Mouse (Mus musculus) liver, embryonic 12.5 days (tissue): ENCODE measurements around the gene Smim5. TPM values are rescaled to one million over a fixed set of nuclear protein-coding genes. Genes with fewer than 3 reads are reported as not detected.

Experiments
- ATAC-seq: fragments of 200-750 bp; cut with Nextera tagmentation; 2 replicates; pipeline ENCODE4 v1.8.0; 2017; ENCODE audit warnings: moderate number of reproducible peaks, mild to moderate bottlenecking, moderate library complexity
- H3K27ac ChIP-seq: fragments of 300-500 bp; sonication (generic); 2 replicates; pipeline ENCODE4 v1.5.1; 2016; ENCODE audit warnings: mild to moderate bottlenecking
- H3K27me3 ChIP-seq: fragments of 300-500 bp; sonication (generic); replicated peaks from 2 replicates; pipeline ENCODE4 v1.6.1; 2016; ENCODE audit warnings: mild to moderate bottlenecking, moderate library complexity
- H3K36me3 ChIP-seq: fragments of 300-500 bp; sonication (generic); 2 replicates; pipeline ENCODE4 v1.6.1; 2016; ENCODE audit warnings: mild to moderate bottlenecking, moderate library complexity
- H3K4me1 ChIP-seq: fragments of 300-500 bp; sonication (generic); 2 replicates; pipeline ENCODE4 v1.6.1; 2016
- H3K4me2 ChIP-seq: fragments of 300-500 bp; sonication (generic); 2 replicates; pipeline ENCODE4 v1.6.1; 2016; ENCODE audit warnings: mild to moderate bottlenecking, moderate library complexity
- H3K4me3 ChIP-seq: fragments of 300-500 bp; sonication (generic); 2 replicates; pipeline ENCODE4 v1.5.1; 2016; ENCODE audit warnings: mild to moderate bottlenecking, moderate library complexity
- H3K9ac ChIP-seq: fragments of 300-500 bp; sonication (generic); 2 replicates; pipeline ENCODE4 v1.6.1; 2016; ENCODE audit warnings: mild to moderate bottlenecking, moderate library complexity
- H3K9me3 ChIP-seq: fragments of 300-500 bp; sonication (generic); replicated peaks from 2 replicates; pipeline ENCODE4 v1.6.1; 2016; ENCODE audit warnings: mild to moderate bottlenecking, moderate library complexity
- WGBS: fragments of 180-500 bp; shearing (Covaris S2); methylation state at CpG from one replicate; pipeline ENCODE4 v1.1.7; 2016; ENCODE audit not compliant: insufficient replicate concordance; 5-methylcytosine and 5-hydroxymethylcytosine counted together
- polyA plus RNA-seq: library from polyadenylated mRNA; unstranded; fragments of >200 nt; fragmentation: Nextera tagmentation; extraction: Ambion mirVana; gene quantifications from 2 replicates; pipeline ENCODE4 v1.2.1, GENCODE M21; 2016

Gene Smim5
- polyA plus RNA-seq, 1 experiment from 2014 or later, result 48.9 TPM

DNA sequence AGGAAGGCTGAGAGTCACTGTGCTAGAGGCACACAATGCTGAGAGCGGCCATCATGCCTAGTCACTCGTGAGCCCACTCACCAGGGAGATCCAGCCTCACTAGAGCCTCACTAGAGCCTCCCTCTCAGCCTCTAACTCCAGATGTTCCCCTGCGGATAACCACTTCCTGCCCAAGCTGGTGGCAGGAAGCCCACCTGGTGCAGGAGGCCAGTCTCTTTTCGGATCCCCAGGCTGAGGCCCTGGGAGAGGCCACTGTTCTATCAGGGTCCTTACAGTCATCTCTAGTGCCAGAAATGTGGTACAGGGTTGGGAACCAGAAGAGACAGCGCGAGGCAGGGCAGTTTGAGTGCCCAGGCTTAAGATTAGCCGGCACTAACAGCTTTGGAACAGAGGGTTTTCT is 1.3 kb upstream of the Smim5 start:
- ATAC-seq, result no peak
- H3K4me2 ChIP-seq, result peak overlapping the region; percentile 79
- H3K9me3 ChIP-seq, result no peaks in the 10 kb centered on the region
- no peak overlapping the region for H3K4me3 ChIP-seq
- peak overlapping the region; percentile 100 for H3K27ac ChIP-seq
- peaks cover 49% of the 10 kb centered on the region for H3K36me3 ChIP-seq
- H3K4me1 ChIP-seq, result peaks cover 59% of the 10 kb centered on the region
- peak overlapping the region; percentile 83 for H3K9ac ChIP-seq
- 50% methylated on average over 7 of the region's 7 CpGs for WGBS
- no peaks in the 10 kb centered on the region for H3K27me3 ChIP-seq

DNA sequence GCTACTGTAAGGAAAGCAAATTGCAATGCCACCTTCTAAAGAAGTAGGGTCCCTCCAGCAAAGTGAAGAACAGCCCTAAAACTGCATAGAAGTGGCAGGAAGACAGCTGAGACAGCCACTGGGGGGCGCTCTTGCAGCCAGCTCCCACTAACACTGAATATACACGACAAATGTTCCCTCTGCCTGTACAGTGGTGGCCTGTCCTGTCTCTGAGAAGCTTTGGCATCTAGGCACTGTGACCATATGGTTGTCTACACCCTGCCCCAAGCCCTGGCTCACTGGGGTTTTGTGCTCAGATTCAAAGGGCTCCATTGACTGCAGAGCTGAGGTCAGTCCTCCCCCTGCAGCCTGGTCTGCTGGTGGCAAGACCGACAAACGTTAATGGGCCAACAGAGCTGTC is 880 bp upstream of the Smim5 start:
- Histone ChIP-seq H3K36me3 (peaks cover 47% of the 10 kb centered on the region), H3K4me1 (peaks cover 63% of the 10 kb centered on the region), H3K27me3 (no peaks in the 10 kb centered on the region), H3K4me2 (peak overlapping the region; percentile 79), H3K4me3 (peak overlapping the region; percentile 69), H3K9me3 (no peaks in the 10 kb centered on the region), H3K9ac (peak overlapping the region; percentile 83), H3K27ac (peak overlapping the region; percentile 100)
- ATAC-seq, result 0 out of 2 replicates have a peak, but pooled peaks have one; percentile 2
- WGBS, result 11% methylated on average over 4 of the region's 4 CpGs

DNA sequence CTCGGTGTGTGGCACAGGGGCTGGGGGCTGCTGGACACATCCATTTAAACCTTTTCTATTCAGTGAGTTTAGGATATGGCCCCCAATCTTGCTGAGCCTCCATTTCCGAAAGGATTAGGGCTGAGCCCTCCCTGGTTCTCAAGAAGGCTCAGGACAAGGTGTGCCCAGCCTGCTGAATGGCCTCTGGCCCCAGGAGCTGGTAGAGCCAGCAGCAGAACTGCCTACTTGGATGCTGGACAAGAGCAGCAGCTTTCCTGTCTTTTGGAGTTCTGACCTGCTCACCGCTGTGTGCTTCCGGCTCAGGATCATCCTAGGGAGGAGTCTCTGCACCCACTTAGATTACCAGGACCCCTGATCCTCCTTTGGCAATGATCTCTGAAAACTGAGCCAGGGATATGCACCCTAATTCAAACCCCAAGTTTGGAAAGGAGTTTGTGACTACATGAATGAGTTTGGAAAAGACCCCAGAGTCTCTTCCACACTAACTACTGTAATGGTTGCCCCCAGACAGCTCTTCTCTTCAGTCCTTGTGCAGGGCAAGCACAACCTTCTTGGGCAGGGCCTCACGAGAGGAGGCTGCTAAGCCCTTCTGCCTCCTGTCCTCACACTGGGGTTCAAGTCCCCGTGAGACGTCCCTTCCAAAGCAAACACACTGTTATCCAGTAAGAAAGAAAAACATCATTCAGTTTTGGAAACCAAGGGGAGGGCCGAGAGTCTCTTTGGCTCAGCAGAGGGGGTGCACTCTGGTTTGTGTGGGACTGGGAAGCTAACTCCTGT is 983 bp downstream of the Smim5 start:
- no peaks in the 10 kb centered on the region for H3K9me3 ChIP-seq

GRCm38 (mm10) chr11:115901338-115902161 is 1.8 kb downstream of the Smim5 start:
- 21% methylated on average over 9 of the region's 9 CpGs for WGBS
- peak overlapping the region; percentile 100 for H3K27ac ChIP-seq

More for the DNA sequence above, 983 bp downstream of the Smim5 start:
- Histone ChIP-seq H3K27ac (peak overlapping the region; percentile 100), H3K4me1 (peaks cover 82% of the 10 kb centered on the region), H3K4me2 (peak overlapping the region; percentile 79), H3K4me3 (peak overlapping the region; percentile 69), H3K27me3 (no peaks in the 10 kb centered on the region), H3K9ac (peak overlapping the region; percentile 83), H3K36me3 (peaks cover 47% of the 10 kb centered on the region)
- 34% methylated on average over 8 of the region's 8 CpGs for WGBS
- ATAC-seq, result no peak

DNA sequence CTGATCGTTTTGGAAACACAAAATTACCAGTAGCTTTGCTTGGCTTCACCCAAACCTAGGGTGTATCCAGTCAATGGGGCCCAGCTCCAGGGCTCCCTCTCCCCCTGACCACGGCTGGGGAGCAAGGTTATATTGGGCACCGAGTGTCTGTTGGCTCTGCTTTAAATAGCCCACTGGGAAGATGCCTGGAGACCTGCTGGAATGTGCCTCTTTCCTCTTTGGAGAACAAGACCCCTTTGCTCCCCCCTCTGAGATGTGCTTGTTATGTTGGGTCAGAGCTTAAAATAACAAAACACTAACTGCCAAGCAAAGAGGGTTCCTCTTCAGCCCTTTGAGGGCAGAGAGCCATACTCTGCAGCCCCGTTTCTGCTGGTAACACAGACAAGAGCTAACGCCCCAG is 2.4 kb downstream of the Smim5 start:
- Histone ChIP-seq H3K9me3 (no peaks in the 10 kb centered on the region), H3K4me1 (peaks cover 96% of the 10 kb centered on the region), H3K27me3 (no peaks in the 10 kb centered on the region), H3K4me3 (peak overlapping the region; percentile 69), H3K9ac (peak overlapping the region; percentile 83), H3K36me3 (peaks cover 47% of the 10 kb centered on the region), H3K27ac (peak overlapping the region; percentile 100), H3K4me2 (peak overlapping the region; percentile 79)
- ATAC-seq, result no peak
- 20% methylated on average over 5 of the region's 5 CpGs for WGBS

More at GRCm38 (mm10) chr11:115901338-115902161, 1.8 kb downstream of the Smim5 start:
- no peaks in the 10 kb centered on the region for H3K27me3 ChIP-seq
- peak overlapping the region; percentile 83 for H3K9ac ChIP-seq
- no peaks in the 10 kb centered on the region for H3K9me3 ChIP-seq
- peak; percentile 67 for ATAC-seq
- H3K36me3 ChIP-seq, result peaks cover 47% of the 10 kb centered on the region
- H3K4me2 ChIP-seq, result peak overlapping the region; percentile 79
- peaks cover 90% of the 10 kb centered on the region for H3K4me1 ChIP-seq
- H3K4me3 ChIP-seq, result peak overlapping the region; percentile 69

DNA sequence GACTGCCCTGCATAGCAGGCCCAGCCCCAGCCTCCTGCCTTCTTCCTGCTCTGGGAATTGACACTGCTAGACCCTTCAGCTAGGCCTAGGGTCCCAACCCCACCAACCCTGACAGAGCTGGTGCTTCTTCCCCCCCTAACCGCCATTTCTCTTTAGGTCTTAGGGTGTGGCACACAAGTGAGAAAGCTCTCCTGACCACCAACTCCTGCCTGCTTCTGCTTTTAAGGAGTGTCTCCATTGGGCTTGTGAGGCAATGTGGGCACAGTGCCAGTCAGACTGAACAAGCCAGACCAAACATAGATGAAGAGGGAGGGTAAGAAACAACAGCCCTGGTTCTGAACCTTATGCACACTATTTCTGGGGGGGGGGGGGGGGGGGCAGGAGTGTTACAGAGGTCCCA is 3.1 kb downstream of the Smim5 start:
- H3K9ac ChIP-seq, result peak overlapping the region; percentile 83
- H3K27me3 ChIP-seq, result no peaks in the 10 kb centered on the region
- H3K9me3 ChIP-seq, result no peaks in the 10 kb centered on the region
- peak overlapping the region; percentile 69 for H3K4me3 ChIP-seq
- H3K27ac ChIP-seq, result peak overlapping the region; percentile 100
- WGBS, result 9% methylated on average over 1 of the region's 1 CpGs
- peaks cover 99% of the 10 kb centered on the region for H3K4me1 ChIP-seq
- ATAC-seq, result no peak
- H3K4me2 ChIP-seq, result peak overlapping the region; percentile 79
- peaks cover 54% of the 10 kb centered on the region for H3K36me3 ChIP-seq

DNA sequence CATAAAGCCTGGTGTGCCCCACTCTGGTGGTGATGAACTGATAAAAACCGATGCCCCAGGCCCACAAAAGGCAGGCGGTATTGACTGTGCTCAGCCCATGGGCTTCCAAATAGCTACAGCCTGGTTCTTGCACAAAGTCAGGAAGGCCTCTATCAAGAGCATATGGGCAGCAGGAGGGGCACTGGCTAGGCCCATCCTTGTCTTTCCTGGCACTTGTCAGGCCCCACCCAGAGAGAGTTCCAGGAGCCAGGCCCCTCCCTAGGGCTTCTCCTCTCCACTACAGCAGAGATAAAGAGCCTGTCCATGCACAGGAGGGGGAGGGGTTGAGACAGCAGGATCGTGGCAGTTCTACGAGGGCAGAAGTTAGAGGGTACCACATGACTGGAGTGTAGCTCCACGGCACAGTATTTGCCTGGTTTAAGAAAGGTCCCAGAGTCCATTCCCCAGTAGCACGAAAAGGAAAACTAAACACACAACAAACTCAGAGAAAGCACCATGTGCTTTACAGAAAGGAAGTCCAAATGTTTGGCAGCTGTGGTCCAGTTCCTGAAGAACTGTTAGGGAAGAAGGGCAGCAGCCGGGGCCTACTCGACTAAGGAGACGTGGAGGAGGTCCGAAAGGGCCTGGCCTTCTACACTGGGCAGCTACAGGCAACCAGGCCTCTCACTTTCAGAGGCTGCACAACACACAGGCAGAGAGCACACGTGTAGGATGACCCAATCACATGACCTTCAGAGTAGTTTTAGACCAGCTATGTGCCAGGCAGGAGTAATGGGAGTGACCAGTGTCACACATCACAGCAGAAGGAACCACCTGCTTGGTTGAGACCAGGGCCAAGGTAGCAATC is 3.8 kb downstream of the Smim5 start:
- Histone ChIP-seq H3K9me3 (no peaks in the 10 kb centered on the region), H3K27ac (peak overlapping the region; percentile 100), H3K4me3 (peak overlapping the region; percentile 69), H3K4me2 (peak overlapping the region; percentile 79), H3K4me1 (peaks cover 98% of the 10 kb centered on the region), H3K36me3 (peaks cover 62% of the 10 kb centered on the region), H3K9ac (peak overlapping the region; percentile 83), H3K27me3 (no peaks in the 10 kb centered on the region)
- ATAC-seq, result peak; percentile 88
- 16% methylated on average over 11 of the region's 11 CpGs for WGBS

DNA sequence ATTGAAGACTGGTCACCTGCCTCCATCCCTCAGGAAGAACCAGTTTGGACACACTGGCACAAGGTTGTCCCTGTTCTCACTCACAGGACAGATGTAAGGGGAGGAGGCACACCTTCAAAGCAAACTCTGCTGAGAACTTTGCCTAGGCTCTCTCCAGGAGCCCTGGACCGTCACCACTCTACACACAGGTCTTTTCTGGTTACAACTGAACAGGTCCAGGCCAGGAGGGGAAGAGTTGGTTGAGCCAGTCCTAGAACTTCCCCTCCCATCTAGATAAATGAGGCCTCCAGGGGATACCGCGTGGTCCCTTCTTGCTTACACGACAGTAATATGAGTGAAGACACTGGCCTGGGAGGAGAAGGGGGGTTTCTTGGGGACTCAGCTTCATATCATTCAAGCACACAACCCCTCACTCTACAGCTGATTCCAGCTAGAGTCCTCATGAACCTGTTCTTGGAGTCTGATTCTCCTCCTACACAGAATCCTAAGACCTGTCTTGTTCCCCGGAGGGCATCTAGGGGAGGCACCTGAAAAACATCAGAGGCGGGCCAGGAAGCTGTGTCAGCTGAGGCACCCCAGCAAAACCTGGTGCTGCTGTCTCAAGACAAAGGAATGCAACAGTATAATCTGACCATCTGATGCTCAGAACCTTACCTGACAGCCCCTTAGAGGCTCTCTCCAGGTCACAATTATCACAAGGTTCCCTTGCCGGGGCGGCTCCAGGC is 4.6 kb downstream of the Smim5 start:
- peak overlapping the region; percentile 69 for H3K4me3 ChIP-seq
- peak overlapping the region; percentile 79 for H3K4me2 ChIP-seq
- WGBS, result 46% methylated on average over 8 of the region's 8 CpGs
- H3K27me3 ChIP-seq, result no peaks in the 10 kb centered on the region
- H3K4me1 ChIP-seq, result peaks cover 98% of the 10 kb centered on the region
- peak overlapping the region; percentile 100 for H3K27ac ChIP-seq
- H3K9ac ChIP-seq, result peak overlapping the region; percentile 83
- peaks cover 66% of the 10 kb centered on the region for H3K36me3 ChIP-seq
- H3K9me3 ChIP-seq, result no peaks in the 10 kb centered on the region
- 0 out of 2 replicates have a peak, but pooled peaks have one; percentile 5 for ATAC-seq

DNA sequence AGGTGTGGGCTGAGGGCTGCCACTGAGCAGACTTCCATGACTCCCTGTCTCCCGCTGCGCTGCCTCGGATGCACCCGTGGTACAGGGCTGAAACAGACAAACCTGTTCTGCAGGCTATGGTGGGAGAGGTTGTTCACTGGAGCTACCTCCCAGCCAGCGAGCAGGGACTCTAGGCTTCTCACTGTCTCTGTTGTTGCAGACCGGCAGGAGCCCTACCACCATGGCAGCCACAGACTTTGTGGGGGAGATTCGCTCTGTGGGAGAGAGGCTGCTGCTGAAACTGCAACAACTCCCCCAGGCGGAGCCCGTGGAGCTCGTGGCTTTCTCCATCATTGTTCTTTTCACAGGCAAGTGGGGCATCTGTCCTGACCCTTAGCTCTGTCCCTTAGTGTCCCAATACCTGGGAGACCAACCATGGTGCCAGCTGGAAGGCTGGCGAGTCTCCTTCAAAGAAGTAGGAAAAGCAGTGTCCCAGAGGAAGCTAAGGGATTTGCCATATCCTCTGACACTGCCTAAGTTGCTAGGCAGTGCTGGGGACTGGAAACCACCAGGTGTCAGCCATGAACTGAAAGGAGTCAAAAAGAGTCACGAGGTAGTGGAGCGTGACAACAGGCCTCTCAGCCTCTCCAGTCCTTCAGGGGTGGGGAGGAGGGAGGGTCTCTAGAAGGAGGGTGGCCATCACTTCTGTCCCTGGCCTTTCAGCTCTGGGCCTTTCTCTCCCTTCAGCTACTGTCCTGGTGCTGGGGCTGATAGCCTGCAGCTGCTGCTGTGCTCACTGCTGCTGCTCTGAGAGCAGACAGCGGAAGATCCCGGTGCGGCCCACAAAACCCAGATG is 5.4 kb downstream of the Smim5 start:
- Histone ChIP-seq H3K4me2 (peak overlapping the region; percentile 79), H3K36me3 (peaks cover 73% of the 10 kb centered on the region), H3K27ac (peak overlapping the region; percentile 100), H3K9ac (peak overlapping the region; percentile 83), H3K27me3 (no peaks in the 10 kb centered on the region), H3K9me3 (no peaks in the 10 kb centered on the region), H3K4me1 (peaks cover 98% of the 10 kb centered on the region), H3K4me3 (0 out of 2 replicates have a peak overlapping the region, but pooled peaks have one; percentile 69)
- WGBS, result 74% methylated on average over 16 of the region's 16 CpGs
- no peak for ATAC-seq

DNA sequence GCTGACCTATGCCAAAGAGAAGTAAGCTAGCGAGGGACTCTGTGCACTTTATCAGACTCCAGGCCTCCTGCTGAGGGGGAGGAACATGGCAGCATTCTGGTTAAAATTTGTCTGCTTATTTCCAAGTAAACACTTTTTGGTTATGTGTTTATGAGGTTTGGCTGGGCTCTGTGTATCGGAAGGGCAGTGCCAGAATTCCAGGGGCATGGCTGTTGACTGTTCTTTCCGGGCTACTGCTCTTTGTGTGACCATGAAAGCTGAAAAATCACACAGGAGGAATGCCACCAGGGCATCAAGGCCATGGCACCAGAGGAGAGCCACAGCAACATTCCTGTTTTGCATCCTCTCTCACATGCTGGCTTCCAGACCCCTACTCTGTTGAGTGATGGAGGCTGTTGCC is 6.3 kb downstream of the Smim5 start:
- no peak for ATAC-seq
- Histone ChIP-seq H3K4me2 (no peak overlapping the region), H3K9me3 (no peaks in the 10 kb centered on the region), H3K9ac (peak overlapping the region; percentile 83), H3K36me3 (peaks cover 80% of the 10 kb centered on the region), H3K4me3 (no peak overlapping the region), H3K27me3 (no peaks in the 10 kb centered on the region), H3K27ac (peak overlapping the region; percentile 100), H3K4me1 (peaks cover 98% of the 10 kb centered on the region)
- WGBS, result 84% methylated on average over 3 of the region's 3 CpGs
